Mouse (Mus musculus) embryonic fibroblast, embryonic 13.5 days (primary cell): ENCODE results near the gene Pax6.

Experiments used
- CTCF ChIP-seq: IDR thresholded peaks from 2 replicates; pipeline ENCODE4 v1.5.1; 2011; ENCODE audit warnings: mild to moderate bottlenecking, control low read depth, low read length, moderate library complexity, borderline replicate concordance; ENCODE audit not compliant: insufficient read depth
- POLR2A ChIP-seq: IDR thresholded peaks from 2 replicates; pipeline ENCODE4 v1.6.1; 2011; ENCODE audit warnings: low read depth, mild to moderate bottlenecking, control low read depth, low read length, moderate library complexity

DNA sequence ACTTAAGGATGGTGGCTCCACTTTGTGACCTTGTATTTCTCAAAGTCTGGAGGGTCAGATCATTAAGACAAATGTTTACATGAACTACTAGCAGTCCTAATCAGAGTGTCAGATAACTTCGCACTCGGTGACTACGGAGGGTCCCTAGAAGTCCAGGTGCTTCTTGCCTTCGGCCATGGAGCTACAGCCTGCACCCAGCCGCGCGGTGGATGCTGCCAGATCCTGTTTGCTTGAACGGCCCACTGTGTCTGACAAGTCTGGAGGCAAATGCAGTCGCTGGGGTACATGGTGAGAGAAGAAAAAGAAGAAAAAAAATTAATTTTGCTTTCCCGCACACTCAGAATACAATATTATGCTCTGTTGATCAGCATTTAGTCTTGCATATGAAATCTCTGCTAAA lies 33.9 kb downstream of the Pax6 start:
- no peak for TF ChIP-seq POLR2A
- TF ChIP-seq CTCF: no peak
